Mouse (Mus musculus) heart, adult 2 months (tissue): ENCODE measurements around the gene Lhx2.

Experiments
- CTCF ChIP-seq: fragments of 200-600 bp; IDR thresholded peaks from 2 replicates; pipeline ENCODE4 v1.8.1; 2022; ENCODE audit warnings: antibody characterized with exemption, mild to moderate bottlenecking, moderate library complexity
- EP300 ChIP-seq: fragments of 200-500 bp; IDR thresholded peaks from 2 replicates; pipeline ENCODE4 v1.6.1; 2011; ENCODE audit warnings: low read depth, low read length, control low read depth; ENCODE audit not compliant: insufficient read depth
- POLR2A ChIP-seq: fragments of 200-500 bp; IDR thresholded peaks from 2 replicates; pipeline ENCODE4 v1.6.1; 2011; ENCODE audit warnings: mild to moderate bottlenecking, low read depth, low read length, control low read depth; ENCODE audit not compliant: insufficient read depth

- TF ChIP-seq CTCF (no peak), POLR2A (no peak), EP300 (no peak)
Observed at GRCm38 (mm10) chr2:38359186-38359585, 20.1 kb downstream of the Lhx2 start.
